Mouse (Mus musculus): ENCODE measurements around the gene Gm49339. TPM values are rescaled to one million over a fixed set of nuclear protein-coding genes. Genes with fewer than 3 reads are reported as not detected.

The Gm49339 gene
- polyA plus RNA-seq, 1 experiment from 2014 or later: 0.29 TPM

Other genes starting within 250 kb of the Gm49339 start
- not detected in 2 replicates for gene Lilr4b, start within 50 bp of the Gm49339 start, polyA plus RNA-seq (2014; fragmentation: Nextera tagmentation; extraction: Ambion mirVana)
- gene Lilrb4a, start 10.3 kb downstream of the Gm49339 start, polyA plus RNA-seq (2014; fragmentation: Nextera tagmentation; extraction: Ambion mirVana): 1.4 TPM in 2 replicates
- gene Fam162b, start 109.9 kb downstream of the Gm49339 start, polyA plus RNA-seq (2014; fragmentation: Nextera tagmentation; extraction: Ambion mirVana): 2.1 and 4.5 TPM in 2 replicates
- not detected in 2 replicates for gene Gprc6a, start 150.8 kb downstream of the Gm49339 start, polyA plus RNA-seq (2014; fragmentation: Nextera tagmentation; extraction: Ambion mirVana)
- gene Rfx6, start 197.1 kb downstream of the Gm49339 start, polyA plus RNA-seq (2014; fragmentation: Nextera tagmentation; extraction: Ambion mirVana): not detected in 2 replicates

Data from hindbrain, embryonic 11.5 days (tissue).